Mouse (Mus musculus) heart, postnatal 0 days (tissue): Measurements from ENCODE around the gene Gm27235. TPM values are rescaled to one million over a fixed set of nuclear protein-coding genes. Genes with fewer than 3 reads are reported as not detected.
"Not testable (repeated sequence)": the region's sequence is repeated elsewhere in the genome, so short reads cannot be mapped to it uniquely, and the experiment has no call there.

ENCODE experiments used
- ATAC-seq: fragments of 200-750 bp; cut with Nextera tagmentation; 2 replicates; pipeline ENCODE4 v1.8.0; 2017; ENCODE audit warnings: low read depth, moderate number of reproducible peaks, moderate library complexity; ENCODE audit not compliant: insufficient read depth
- DNase-seq: peaks from one replicate; pipeline ENCODE4 v3.0.0-alpha.2; 2016; ENCODE audit warnings: low spot score
- H3K27ac ChIP-seq: fragments of 300-500 bp; sonication (generic); 2 replicates; pipeline ENCODE4 v1.5.1; 2014; ENCODE audit warnings: low read depth, mild to moderate bottlenecking
- H3K27me3 ChIP-seq: fragments of 300-500 bp; sonication (generic); 2 replicates; pipeline ENCODE4 v1.6.1; 2014; ENCODE audit warnings: low read length, mixed read lengths; ENCODE audit not compliant: control insufficient read depth, insufficient read depth
- H3K36me3 ChIP-seq: fragments of 300-500 bp; sonication (generic); replicated peaks from 2 replicates; pipeline ENCODE4 v1.6.1; 2014; ENCODE audit warnings: low read length, mixed read lengths; ENCODE audit not compliant: control insufficient read depth, insufficient read depth
- H3K4me1 ChIP-seq: fragments of 300-500 bp; sonication (generic); 2 replicates; pipeline ENCODE4 v1.6.1; 2014; ENCODE audit warnings: antibody characterized with exemption; ENCODE audit not compliant: control insufficient read depth, insufficient read depth
- H3K4me2 ChIP-seq: fragments of 300-500 bp; sonication (generic); 2 replicates; pipeline ENCODE4 v1.6.1; 2014; ENCODE audit warnings: low read depth, mild to moderate bottlenecking, low read length, moderate library complexity
- H3K4me3 ChIP-seq: fragments of 300-500 bp; sonication (generic); 2 replicates; pipeline ENCODE4 v1.5.1; 2014; ENCODE audit warnings: low read depth, low read length
- H3K9ac ChIP-seq: fragments of 300-500 bp; sonication (generic); replicated peaks from 2 replicates; pipeline ENCODE4 v1.6.1; 2014; ENCODE audit warnings: low read depth, low read length, mixed read lengths
- H3K9me3 ChIP-seq: fragments of 300-500 bp; sonication (generic); replicated peaks from 2 replicates; pipeline ENCODE4 v1.6.1; 2016; ENCODE audit warnings: low read length; ENCODE audit not compliant: control insufficient read depth
- CTCF ChIP-seq: IDR thresholded peaks from 2 replicates; pipeline ENCODE4 v1.5.1; 2016; ENCODE audit warnings: antibody characterized with exemption, control low read depth, low read depth
- EP300 ChIP-seq: IDR thresholded peaks from 2 replicates; pipeline ENCODE4 v1.6.1; 2016; ENCODE audit warnings: antibody characterized with exemption, low read depth
- WGBS: fragments of 180-500 bp; shearing (Covaris S2); extraction: QIAGEN DNeasy Blood & Tissue Kit; methylation state at CpG from one replicate; pipeline ENCODE4 v1.1.7; 2014; 5-methylcytosine and 5-hydroxymethylcytosine counted together
- polyA plus RNA-seq: library from polyadenylated mRNA; unstranded; fragments of >200 nt; fragmentation: Nextera tagmentation; extraction: Ambion mirVana; gene quantifications from 2 replicates; pipeline ENCODE4 v1.2.1, GENCODE M21; 2015
- total RNA-seq: library from RNA; depleted of rRNA; stranded (reverse); fragments of >200 nt; gene quantifications from 2 replicates; pipeline ENCODE4 v1.2.3, GENCODE M21; 2014; ENCODE audit warnings: low replicate concordance; rRNA removed

Gene Gm27235
- total RNA-seq: not detected in 2 replicates
- not detected in 2 replicates for polyA plus RNA-seq

- 84% methylated on average over 3 of the region's 3 CpGs for WGBS
- no peak within 1 kb of the TSS for H3K4me3 ChIP-seq
- H3K4me2 ChIP-seq: no peak within 1 kb of the TSS
- no peak within 1 kb of the TSS for H3K27ac ChIP-seq
- DNase-seq: no peak
- TF ChIP-seq CTCF (no peak), EP300 (no peak)
- no peaks in the 10 kb centered on the region for H3K36me3 ChIP-seq
- H3K9ac ChIP-seq: no peak within 1 kb of the TSS
- no peak for ATAC-seq
- 0 out of 2 replicates have a peak, but pooled peaks cover 12% of the 10 kb centered on the region for H3K9me3 ChIP-seq
- H3K4me1 ChIP-seq: no peaks in the 10 kb centered on the region
- H3K27me3 ChIP-seq: no peaks in the 10 kb centered on the region
Measured at GRCm38 (mm10) chr9:35790001-35790400, at the start of gene Gm27235, which contains the start of gene D730048I06Rik. Gm27235 (minus strand) TSS chr9:35790101. D730048I06Rik (minus strand) TSS chr9:35790112.

GRCm38 (mm10) chr9:35817881-35818280, 28.0 kb upstream of the Gm27235 start:
- H3K27me3 ChIP-seq, H3K9ac ChIP-seq, H3K4me1 ChIP-seq, H3K9me3 ChIP-seq, H3K36me3 ChIP-seq, H3K4me3 ChIP-seq, ATAC-seq, DNase-seq, H3K27ac ChIP-seq, H3K4me2 ChIP-seq: not testable (repeated sequence)
- 92% methylated on average over 15 of the region's 15 CpGs for WGBS

GRCm38 (mm10) chr9:35798146-35798545, 8.2 kb upstream of the Gm27235 start:
- ATAC-seq (no peak), DNase-seq (no peak)
- Histone ChIP-seq H3K9me3 (peaks cover 10% of the 10 kb centered on the region; the same call in 1 of the 2 replicates), H3K27ac (no peak overlapping the region), H3K27me3 (no peaks in the 10 kb centered on the region), H3K36me3 (no peaks in the 10 kb centered on the region), H3K4me3 (no peak overlapping the region), H3K4me2 (no peak overlapping the region), H3K9ac (no peak overlapping the region), H3K4me1 (no peaks in the 10 kb centered on the region)
- TF ChIP-seq EP300 (no peak), CTCF (no peak)

GRCm38 (mm10) chr9:35778009-35778408, 11.9 kb downstream of the Gm27235 start, which contains the start of gene Gm17727:
Gm17727 (minus strand) TSS chr9:35778109.
- DNase-seq (no peak), ATAC-seq (no peak)
- Histone ChIP-seq H3K36me3 (no peaks in the 10 kb centered on the region), H3K9me3 (0 out of 2 replicates have a peak, but pooled peaks cover 7% of the 10 kb centered on the region), H3K9ac (no peak within 1 kb of the TSS), H3K27ac (no peak within 1 kb of the TSS), H3K27me3 (no peaks in the 10 kb centered on the region), H3K4me1 (no peaks in the 10 kb centered on the region), H3K4me2 (no peak within 1 kb of the TSS), H3K4me3 (no peak within 1 kb of the TSS)
- WGBS: 46% methylated on average over 3 of the region's 3 CpGs
- TF ChIP-seq EP300: no peak
- TF ChIP-seq CTCF: no peak

- Histone ChIP-seq H3K27me3 (no peaks in the 10 kb centered on the region), H3K27ac (no peak overlapping the region), H3K9ac (no peak overlapping the region), H3K36me3 (no peaks in the 10 kb centered on the region), H3K4me3 (no peak overlapping the region), H3K4me1 (no peaks in the 10 kb centered on the region), H3K9me3 (no peaks in the 10 kb centered on the region), H3K4me2 (no peak overlapping the region)
- TF ChIP-seq EP300: no peak
- no peak for TF ChIP-seq CTCF
- DNase-seq: no peak
- no peak for ATAC-seq
Measured at GRCm38 (mm10) chr9:35756843-35757242, 33.1 kb downstream of the Gm27235 start.

GRCm38 (mm10) chr9:35740749-35741148, 49.2 kb downstream of the Gm27235 start, which contains the start of gene Gm17677:
Gm17677 (plus strand) TSS chr9:35741049.
- no peak within 1 kb of the TSS for H3K4me3 ChIP-seq
- TF ChIP-seq CTCF: no peak
- TF ChIP-seq EP300: no peak
- no peaks in the 10 kb centered on the region for H3K4me1 ChIP-seq
- no peak within 1 kb of the TSS for H3K9ac ChIP-seq
- ATAC-seq (no peak), DNase-seq (no peak)
- no peak within 1 kb of the TSS for H3K4me2 ChIP-seq
- no peak within 1 kb of the TSS for H3K27ac ChIP-seq
- no peaks in the 10 kb centered on the region for H3K27me3 ChIP-seq
- H3K36me3 ChIP-seq: no peaks in the 10 kb centered on the region
- no peaks in the 10 kb centered on the region for H3K9me3 ChIP-seq

Other genes with a start within 250 kb of the Gm27235 start
- 0.27 TPM in 1 of 2 replicates, not detected in the other for gene Ddx25, start 231.6 kb downstream of the Gm27235 start, total RNA-seq
- gene Ddx25, start 231.6 kb downstream of the Gm27235 start, polyA plus RNA-seq: 0.14 and 0.18 TPM in 2 replicates
- gene Pus3, start 231.5 kb downstream of the Gm27235 start, total RNA-seq: 7.9 and 8.6 TPM in 2 replicates
- gene Pus3, start 231.5 kb downstream of the Gm27235 start, polyA plus RNA-seq: 8.4 and 9.2 TPM in 2 replicates
- not detected in 2 replicates for gene Pate2, start 219.8 kb downstream of the Gm27235 start, total RNA-seq
- gene Pate2, start 219.8 kb downstream of the Gm27235 start, polyA plus RNA-seq: 0.10 and 0.30 TPM in 2 replicates
- 2.9 and 8.8 TPM in 2 replicates for gene Hyls1, start 219.7 kb downstream of the Gm27235 start, total RNA-seq
- gene Hyls1, start 219.7 kb downstream of the Gm27235 start, polyA plus RNA-seq: 7.2 and 8.8 TPM in 2 replicates
- gene Pate4, start 178.2 kb downstream of the Gm27235 start, total RNA-seq: not detected in 2 replicates
- gene Pate4, start 178.2 kb downstream of the Gm27235 start, polyA plus RNA-seq: not detected in 2 replicates
- not detected in 2 replicates for gene Pate3, start 141.9 kb downstream of the Gm27235 start, total RNA-seq
- gene Pate3, start 141.9 kb downstream of the Gm27235 start, polyA plus RNA-seq: not detected in 2 replicates
- not detected in 2 replicates for gene Pate1, start 102.7 kb downstream of the Gm27235 start, total RNA-seq
- gene Pate1, start 102.7 kb downstream of the Gm27235 start, polyA plus RNA-seq: not detected in 2 replicates
- gene Gm17677, start 49.1 kb downstream of the Gm27235 start, total RNA-seq: not detected in 2 replicates
- not detected in 2 replicates for gene Gm17677, start 49.1 kb downstream of the Gm27235 start, polyA plus RNA-seq
- not detected in 2 replicates for gene Gm17727, start 12.0 kb downstream of the Gm27235 start, total RNA-seq
- gene Gm17727, start 12.0 kb downstream of the Gm27235 start, polyA plus RNA-seq: not detected in 2 replicates
- gene D730048I06Rik, start within 50 bp of the Gm27235 start, total RNA-seq: not detected in 2 replicates
- not detected in 2 replicates for gene D730048I06Rik, start within 50 bp of the Gm27235 start, polyA plus RNA-seq
- not detected in 2 replicates for gene 9230110F15Rik, start 54.0 kb upstream of the Gm27235 start, total RNA-seq
- not detected in 2 replicates for gene 9230110F15Rik, start 54.0 kb upstream of the Gm27235 start, polyA plus RNA-seq
- gene 9230113P08Rik, start 118.3 kb upstream of the Gm27235 start, total RNA-seq: not detected in 2 replicates
- not detected in 2 replicates for gene 9230113P08Rik, start 118.3 kb upstream of the Gm27235 start, polyA plus RNA-seq